Comparison of ENCODE assay signal across 13 mouse cellular contexts in genomic region chr2:62513477-62513876, GRCm38 (mm10). TPM values are rescaled to one million over a fixed set of nuclear protein-coding genes. Genes with fewer than 3 reads are reported as not detected.
DNase-seq lines count a peak whose midpoint lies in the region; TF ChIP-seq lines count a peak whose summit lies in the region.
"Had no signal": no experiment of that assay in that cellular context is flagged by ENCODE, and none has a peak within 500 bp of the region (broad histone marks: within the 10 kb centered on the region; RNA-seq: fewer than 3 reads in every experiment).

No protein-coding gene starts in this region.

- no peak for TF ChIP-seq POLR2A in cerebellum, adult 2 months (IDR thresholded peaks at IDR 0.05; ENCODE audit: borderline replicate concordance, insufficient read depth, low read length)

- no peak overlapping the region for H3K27ac ChIP-seq in cerebellum, adult 2 months (ENCODE audit: insufficient read depth, low read length)
- H3K27ac ChIP-seq: intestine, embryonic 15.5 days; limb, embryonic 13.5 days; midbrain, embryonic 15.5 days; stomach, embryonic 15.5 days had no signal

- H3K27me3 ChIP-seq in cerebellum, adult 2 months (ENCODE audit: control insufficient read depth, insufficient read depth, low read length): no peaks in the 10 kb centered on the region
- H3K27me3 ChIP-seq: heart, embryonic 12.5 days; intestine, embryonic 15.5 days; limb, embryonic 13.5 days; midbrain, embryonic 15.5 days; stomach, embryonic 15.5 days had no signal

- WGBS in cerebellum, adult 2 months: 19% methylated on average over 15 of the region's 15 CpGs

- peak; percentile 86 for DNase-seq in brain, adult 2 months (ENCODE audit: low read depth, low spot score)
- DNase-seq in cerebellum, adult 2 months: peak; percentile 77 to 84
- DNase-seq in frontal cortex, postnatal 25 days (ENCODE audit: low spot score in 2 of 2): peak; percentile 39 to 54
- peak; percentile 65 to 96 for DNase-seq in left cerebral cortex, postnatal 25 days (ENCODE audit: low spot score in 2 of 2)
- no peak for DNase-seq in spleen, postnatal 36 days (ENCODE audit: low spot score in 2 of 2)
- no peak for DNase-seq in lung, postnatal 4 days
- no peak for DNase-seq in adrenal gland, adult 8-10 months

- intact Hi-C loops in left cerebral cortex, postnatal 25 days (cut with DNase I): loop anchor here (10.0 kb wide), 1 partner anchor 699 kb away; no protein-coding TSS in a partner anchor

- TF ChIP-seq CTCF in cerebellum, adult 2 months (IDR thresholded peaks at IDR 0.05; ENCODE audit: borderline replicate concordance, insufficient read depth, low read depth, low read length): no peak

- H3K4me1 ChIP-seq in cerebellum, adult 2 months (ENCODE audit: control insufficient read depth, insufficient read depth, low read length): no peaks in the 10 kb centered on the region
- H3K4me1 ChIP-seq: heart, embryonic 12.5 days; intestine, embryonic 15.5 days; limb, embryonic 13.5 days; midbrain, embryonic 15.5 days; stomach, embryonic 15.5 days had no signal

- H3K4me3 ChIP-seq in cerebellum, adult 2 months (replicated peaks; ENCODE audit: insufficient read depth, low read depth, low read length): no peak overlapping the region
- H3K4me3 ChIP-seq: heart, embryonic 12.5 days; intestine, embryonic 15.5 days; limb, embryonic 13.5 days; midbrain, embryonic 15.5 days; stomach, embryonic 15.5 days had no signal

RNA-seq across cellular contexts. Expression of gene Gcg, which starts 30.0 kb away (rescaled TPM):
- 0.41 TPM in 1 of 2 replicates, not detected in the other for polyA plus RNA-seq in cerebellum, adult 2 months (2012; rRNA removed)
- not detected for total RNA-seq in left cerebral cortex, postnatal 25 days (2021)
- total RNA-seq in adrenal gland, adult 8-10 months (2022): not detected
- polyA plus RNA-seq: heart, embryonic 12.5 days; lung, postnatal 0 days had no signal

Comparison
In these comparisons a context has a peak if more than half of its experiments do, and no peak if none do; other contexts are left out.
1. DNase-seq: peak in brain, adult 2 months (single experiment), cerebellum, adult 2 months (2 of 2), frontal cortex, postnatal 25 days (2 of 2) and left cerebral cortex, postnatal 25 days (2 of 2); none in spleen, postnatal 36 days (0 of 2), lung, postnatal 4 days (0 of 2) and adrenal gland, adult 8-10 months (single experiment).